Mouse (Mus musculus): ENCODE data around the gene Prkcd.

GRCm38 (mm10) chr14:30637087-30637486 is 11.1 kb upstream of the Prkcd start:
- TF ChIP-seq CTCF (IDR thresholded peaks at IDR 0.05; ENCODE audit: borderline replicate concordance, insufficient read depth, low read depth, low read length): no peak
- TF ChIP-seq POLR2A (IDR thresholded peaks at IDR 0.05; ENCODE audit: borderline replicate concordance, insufficient read depth, low read length): no peak
